Mouse (Mus musculus): ENCODE measurements at regions not wholly inside any gene's neighbourhood (a gene's known extent, or its start where the extent isn't known, plus 50 kb on each side); places are given as distances from the start of the nearest gene placed in this dataset.

DNA sequence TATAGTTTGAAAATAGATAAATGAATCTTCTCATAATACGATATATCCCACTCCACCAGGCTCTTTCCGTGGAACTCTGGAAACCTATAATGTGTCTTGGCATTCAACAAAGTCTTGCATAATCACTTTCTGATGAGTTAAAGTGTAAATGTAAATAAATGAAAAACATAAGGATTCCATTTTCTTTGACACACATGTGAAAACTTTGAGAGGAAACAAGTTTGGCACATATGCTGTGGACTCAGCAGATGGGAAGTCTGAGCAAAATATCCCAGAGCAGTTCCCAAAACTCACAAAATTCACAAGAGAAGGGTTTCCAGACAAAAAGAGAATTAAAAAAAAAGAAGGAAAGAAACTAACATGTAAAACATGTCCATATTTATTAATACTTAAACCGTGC, 645.3 kb upstream of the Adamts5 start:
- H3K9ac ChIP-seq (ENCODE audit: insufficient read depth, low read depth) = no peak overlapping the region
- no peak for TF ChIP-seq NELFE (IDR thresholded peaks at IDR 0.05; ENCODE audit: low read depth, low read length)
- no peak for TF ChIP-seq SMC3 (IDR thresholded peaks at IDR 0.05; ENCODE audit: low read depth, low read length)
- TF ChIP-seq JUN (IDR thresholded peaks at IDR 0.05; ENCODE audit: insufficient read depth, low read depth, low read length) = no peak
- TF ChIP-seq HCFC1 (IDR thresholded peaks at IDR 0.05; ENCODE audit: low read depth, low read length) = no peak
- TF ChIP-seq ZNF384 (IDR thresholded peaks at IDR 0.05; ENCODE audit: low read depth, low read length) = no peak
- TF ChIP-seq POLR2AphosphoS2 (IDR thresholded peaks at IDR 0.05; ENCODE audit: low read depth, low read length) = no peak
- no peak for TF ChIP-seq UBTF (IDR thresholded peaks at IDR 0.05; ENCODE audit: low read depth, low read length)
- no peak for TF ChIP-seq USF1 (IDR thresholded peaks at IDR 0.05; ENCODE audit: low read depth, low read length)
- TF ChIP-seq IRF4 (IDR thresholded peaks at IDR 0.05; ENCODE audit: low read depth, low read length) = no peak
- TF ChIP-seq ZMIZ1 (IDR thresholded peaks at IDR 0.05; ENCODE audit: low read depth, low read length) = no peak
- no peak for TF ChIP-seq E2F4 (IDR thresholded peaks at IDR 0.05; ENCODE audit: insufficient replicate concordance, low read depth, low read length)
- no peak for TF ChIP-seq BHLHE40 (IDR thresholded peaks at IDR 0.05; ENCODE audit: low read depth, low read length)
- no peak for TF ChIP-seq JUND (conservative IDR thresholded peaks at IDR 0.05; ENCODE audit: low read depth, low read length)
- no peak for TF ChIP-seq CTCF (conservative IDR thresholded peaks at IDR 0.05 in 1 of 2, IDR thresholded peaks at IDR 0.05 in 1 of 2; ENCODE audit: low read depth in 2 of 2, low read length in 2 of 2)
- no peak for TF ChIP-seq USF2 (conservative IDR thresholded peaks at IDR 0.05; ENCODE audit: low read depth, low read length)
- dilution Hi-C loops (cut with MboI; ENCODE audit: extremely low pct_ligation_motif_present, extremely low pct_unique_long_range_greater_than_20kb, low sequenced_read_pairs) (no loop called here), in situ Hi-C loops (cut with MboI; ENCODE audit: low pct_ligation_motif_present, low pct_unique_long_range_greater_than_20kb, low sequenced_read_pairs) (no loop called here)
- no peaks in the 10 kb centered on the region for H3K27me3 ChIP-seq (replicated peaks)
- H3K4me3 ChIP-seq (replicated peaks in 1 of 3; ENCODE audit: low read depth in 2 of 3, low read length in 2 of 3, poor library complexity in 1 of 3) = no peak overlapping the region
- H3K36me3 ChIP-seq (replicated peaks in 1 of 2; ENCODE audit: control insufficient read depth in 1 of 2, insufficient read depth in 1 of 2, low read length in 1 of 2) = no peaks in the 10 kb centered on the region
- no peaks in the 10 kb centered on the region for H3K9me3 ChIP-seq (replicated peaks; ENCODE audit: low read length)
- H3K4me2 ChIP-seq (ENCODE audit: insufficient read depth, low read depth, poor library complexity, severe bottlenecking) = no peak overlapping the region
- H3K4me1 ChIP-seq (ENCODE audit: control insufficient read depth in 1 of 2, insufficient read depth in 2 of 2) = no peaks in the 10 kb centered on the region
- H3K27ac ChIP-seq (ENCODE audit: insufficient read depth, low read depth) = no peak overlapping the region
- DNase-seq (ENCODE audit: extremely low read depth) = no peak
- H3K79me2 ChIP-seq (replicated peaks; ENCODE audit: control insufficient read depth, extremely low read depth, insufficient read depth, poor library complexity, severe bottlenecking) = no peaks in the 10 kb centered on the region

DNA sequence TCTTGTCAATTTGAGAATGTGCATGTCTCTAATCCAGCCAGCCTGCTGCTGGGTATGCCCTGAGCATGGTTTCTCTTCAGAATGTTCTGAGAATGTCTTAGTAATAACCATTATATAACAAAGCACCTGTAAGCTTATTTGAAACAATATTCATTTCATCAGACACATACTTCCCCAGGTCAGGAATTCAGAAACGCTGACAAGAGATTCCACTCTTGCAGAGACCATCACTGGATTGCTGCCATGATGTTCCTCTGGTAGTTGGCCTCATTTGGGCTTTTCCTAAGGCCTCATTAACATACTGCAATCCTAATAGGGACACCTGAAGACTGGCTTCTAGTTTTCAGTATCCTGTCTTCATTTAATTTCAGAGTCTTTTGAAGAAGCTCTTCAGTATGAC, 642.5 kb upstream of the Adamts5 start:
- dilution Hi-C loops (cut with MboI; ENCODE audit: extremely low pct_ligation_motif_present, extremely low pct_unique_long_range_greater_than_20kb, low sequenced_read_pairs) (no loop called here), in situ Hi-C loops (cut with MboI; ENCODE audit: low pct_ligation_motif_present, low pct_unique_long_range_greater_than_20kb, low sequenced_read_pairs) (no loop called here)
- no peak overlapping the region for H3K27ac ChIP-seq (ENCODE audit: insufficient read depth, low read depth)
- H3K4me2 ChIP-seq (ENCODE audit: insufficient read depth, low read depth, poor library complexity, severe bottlenecking) = no peak overlapping the region
- TF ChIP-seq MXI1 (IDR thresholded peaks at IDR 0.05; ENCODE audit: low read depth, low read length) = no peak
- no peak for TF ChIP-seq MEF2A (IDR thresholded peaks at IDR 0.05; ENCODE audit: borderline replicate concordance, low read depth, low read length)
- no peak for TF ChIP-seq CTCF (conservative IDR thresholded peaks at IDR 0.05 in 1 of 2, IDR thresholded peaks at IDR 0.05 in 1 of 2; ENCODE audit: low read depth in 2 of 2, low read length in 2 of 2)
- no peak for TF ChIP-seq TBP (conservative IDR thresholded peaks at IDR 0.05; ENCODE audit: low read depth, low read length)
- TF ChIP-seq USF1 (IDR thresholded peaks at IDR 0.05; ENCODE audit: low read depth, low read length) = no peak
- TF ChIP-seq MYC (IDR thresholded peaks at IDR 0.05; ENCODE audit: low read depth, low read length) = no peak
- TF ChIP-seq BHLHE40 (IDR thresholded peaks at IDR 0.05; ENCODE audit: low read depth, low read length) = no peak
- TF ChIP-seq JUN (IDR thresholded peaks at IDR 0.05; ENCODE audit: insufficient read depth, low read depth, low read length) = no peak
- no peak for TF ChIP-seq GABPA (IDR thresholded peaks at IDR 0.05; ENCODE audit: insufficient replicate concordance, low read depth, low read length)
- no peak for TF ChIP-seq POLR2A (IDR thresholded peaks at IDR 0.05; ENCODE audit: low read depth, low read length)
- no peak for TF ChIP-seq RCOR1 (conservative IDR thresholded peaks at IDR 0.05; ENCODE audit: low read depth, low read length)
- no peak for TF ChIP-seq PAX5 (IDR thresholded peaks at IDR 0.05; ENCODE audit: low read length)
- no peak for TF ChIP-seq SIN3A (IDR thresholded peaks at IDR 0.05; ENCODE audit: low read length)
- TF ChIP-seq E2F4 (IDR thresholded peaks at IDR 0.05; ENCODE audit: insufficient replicate concordance, low read depth, low read length) = no peak
- no peak for TF ChIP-seq CHD1 (IDR thresholded peaks at IDR 0.05; ENCODE audit: low read depth, low read length)
- no peak for TF ChIP-seq ZNF384 (IDR thresholded peaks at IDR 0.05; ENCODE audit: low read depth, low read length)
- H3K4me3 ChIP-seq (replicated peaks in 1 of 3; ENCODE audit: low read depth in 2 of 3, low read length in 2 of 3, poor library complexity in 1 of 3) = no peak overlapping the region
- no peak for DNase-seq (ENCODE audit: extremely low read depth)
- no peaks in the 10 kb centered on the region for H3K4me1 ChIP-seq (ENCODE audit: control insufficient read depth in 1 of 2, insufficient read depth in 2 of 2)
- no peaks in the 10 kb centered on the region for H3K79me2 ChIP-seq (replicated peaks; ENCODE audit: control insufficient read depth, extremely low read depth, insufficient read depth, poor library complexity, severe bottlenecking)
- H3K36me3 ChIP-seq (replicated peaks in 1 of 2; ENCODE audit: control insufficient read depth in 1 of 2, insufficient read depth in 1 of 2, low read length in 1 of 2) = no peaks in the 10 kb centered on the region
- no peaks in the 10 kb centered on the region for H3K27me3 ChIP-seq (replicated peaks)
- no peak overlapping the region for H3K9ac ChIP-seq (ENCODE audit: insufficient read depth, low read depth)
- H3K9me3 ChIP-seq (replicated peaks; ENCODE audit: low read length) = no peaks in the 10 kb centered on the region

All from CH12.LX (cell line).